Mouse (Mus musculus): ENCODE results near the gene Stxbp4. TPM values are rescaled to one million over a fixed set of nuclear protein-coding genes. Genes with fewer than 3 reads are reported as not detected.

The Stxbp4 gene
- polyA plus RNA-seq (2012; rRNA removed; ENCODE audit: low replicate concordance): 0.21 and 0.46 TPM in 2 replicates

DNA sequence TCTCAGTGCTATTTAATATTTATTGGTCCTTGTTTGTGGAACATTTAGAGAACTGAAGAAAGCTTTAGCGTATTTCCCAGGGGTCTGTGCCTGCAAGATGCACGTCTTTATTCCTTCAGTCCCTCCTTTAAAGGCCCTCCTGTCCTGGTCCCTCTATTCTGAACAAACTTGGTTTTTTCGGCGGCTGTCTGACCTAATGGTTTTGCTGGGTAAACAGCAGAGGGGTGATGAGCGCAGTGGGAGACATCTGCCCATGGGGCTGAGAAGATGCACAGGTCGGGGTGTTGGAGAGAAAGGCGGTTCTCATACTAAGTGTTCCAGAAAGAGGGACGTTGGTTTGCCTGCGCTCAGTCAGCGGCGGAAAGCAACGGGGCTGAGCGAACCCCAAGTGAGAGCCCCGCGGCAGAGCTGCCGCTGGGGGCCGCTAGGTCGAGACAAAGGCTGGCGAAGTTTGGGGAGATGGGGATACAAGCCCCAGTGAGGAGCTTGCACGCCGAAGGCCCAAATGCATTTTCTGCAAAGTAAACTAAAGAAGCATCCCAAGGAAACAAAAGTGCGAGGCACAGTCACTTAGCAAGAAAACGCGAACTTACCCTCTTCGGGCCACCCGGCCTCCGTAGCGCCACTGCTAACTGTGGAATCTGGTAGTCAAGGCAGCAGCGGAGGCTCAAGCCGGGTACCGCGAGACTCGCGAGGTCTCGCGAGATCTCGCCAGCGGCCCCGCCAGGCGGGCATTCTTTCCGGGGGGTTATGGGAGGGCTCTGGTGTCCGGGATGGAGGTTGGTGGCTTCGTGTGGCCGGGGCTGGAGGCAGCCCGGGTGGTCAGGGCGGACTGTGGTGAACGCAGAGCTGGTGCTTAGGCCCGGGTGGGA lies at the start of gene Stxbp4, which contains the start of gene Cox11:
Stxbp4 (minus strand) TSS at position 645 of the 872 bp plus-strand sequence.
Cox11 (plus strand) TSS at position 734 of the 872 bp plus-strand sequence.

Other genes starting within 250 kb of the Stxbp4 start
- gene Hlf, start 247.2 kb downstream of the Stxbp4 start, polyA plus RNA-seq (2012; rRNA removed; ENCODE audit: low replicate concordance): 2.4 and 3.8 TPM in 2 replicates
- 14.5 and 46.6 TPM in 2 replicates for gene Cox11, start 89 bp upstream of the Stxbp4 start, polyA plus RNA-seq (2012; rRNA removed; ENCODE audit: low replicate concordance)
- 4.4 and 4.5 TPM in 2 replicates for gene Tom1l1, start 50.3 kb upstream of the Stxbp4 start, polyA plus RNA-seq (2012; rRNA removed; ENCODE audit: low replicate concordance)

All from duodenum, adult 2 months (tissue).